Mouse (Mus musculus): Measurements from ENCODE around the gene Lingo2.

DNA sequence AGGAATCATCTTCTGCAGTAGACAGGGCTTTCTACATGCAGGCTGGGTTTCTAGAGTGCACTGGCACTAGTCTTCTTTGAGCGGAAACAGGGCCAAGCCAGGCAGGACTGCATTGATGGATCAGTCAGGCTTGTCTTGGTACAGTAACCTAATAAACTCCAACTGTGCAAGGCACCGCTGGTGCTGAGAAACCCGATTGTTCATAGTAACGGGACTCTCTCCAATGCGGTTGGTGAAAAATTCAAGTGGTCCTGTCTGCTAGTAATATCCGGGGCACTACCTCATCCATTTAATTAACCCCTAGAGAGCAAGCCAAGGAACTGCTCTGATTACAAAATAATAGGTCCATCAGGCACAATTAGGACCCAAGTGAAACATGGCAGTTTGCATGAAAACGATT lies 1106.4 kb downstream of the Lingo2 start:
- TF ChIP-seq CTCF (IDR thresholded peaks at IDR 0.05): no peak
- TF ChIP-seq EP300 (IDR thresholded peaks at IDR 0.05): no peak
